Mouse (Mus musculus) erythroblast, embryonic 14.5 days (primary cell): Measurements from ENCODE around the gene Mon2. TPM values are rescaled to one million over a fixed set of nuclear protein-coding genes. Genes with fewer than 3 reads are reported as not detected.

Experiments used
- H3K27me3 ChIP-seq: 2 replicates; pipeline ENCODE4 v1.6.1; 2012; ENCODE audit warnings: inconsistent platforms; ENCODE audit not compliant: control insufficient read depth
- H3K36me3 ChIP-seq: 2 replicates; pipeline ENCODE4 v1.6.1; 2012; ENCODE audit warnings: mild to moderate bottlenecking, inconsistent platforms; ENCODE audit not compliant: control insufficient read depth
- H3K4me1 ChIP-seq: 2 replicates; pipeline ENCODE4 v1.6.1; 2012; ENCODE audit warnings: inconsistent platforms; ENCODE audit not compliant: control insufficient read depth
- H3K4me3 ChIP-seq: replicated peaks from 2 replicates; pipeline ENCODE3; 2012; ENCODE audit warnings: moderate library complexity, mild to moderate bottlenecking, inconsistent platforms
- H3K9me3 ChIP-seq: 2 replicates; pipeline ENCODE4 v1.6.1; 2012; ENCODE audit warnings: low read length, inconsistent platforms, mixed read lengths; ENCODE audit not compliant: control insufficient read depth
- GATA1 ChIP-seq: IDR thresholded peaks from 2 replicates; pipeline ENCODE4 v1.6.1; 2012; ENCODE audit warnings: low read length, inconsistent platforms, mixed read lengths
- TAL1 ChIP-seq: IDR thresholded peaks from 3 replicates; pipeline ENCODE4 v1.6.1; 2012; ENCODE audit warnings: low read length, inconsistent platforms, mixed read lengths
- polyA plus RNA-seq: library from polyadenylated mRNA; stranded (reverse); fragments of >175 nt; gene quantifications from 2 replicates; pipeline ENCODE4 v1.2.3, GENCODE M21; 2012

Mon2 gene
- polyA plus RNA-seq, 1 experiment: 0.45 TPM

DNA sequence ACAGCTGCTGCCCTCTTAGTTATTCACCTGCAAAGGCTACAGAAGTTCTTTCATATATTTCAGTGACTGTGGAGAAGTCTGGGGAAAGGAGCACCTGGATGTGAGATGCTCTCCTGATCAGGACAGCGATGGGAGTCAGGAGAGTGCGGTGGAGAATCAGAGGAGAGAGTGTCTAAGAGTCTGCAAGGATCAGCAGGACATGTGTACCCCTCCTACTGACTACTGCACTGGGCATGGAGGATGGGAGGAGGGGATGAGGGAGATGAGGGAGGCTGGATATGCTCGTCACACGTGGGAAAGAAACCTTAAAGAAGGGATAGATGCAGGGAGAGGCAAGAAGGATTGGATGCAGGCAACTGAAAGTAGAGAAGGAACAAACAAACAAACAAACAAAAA, 112.1 kb downstream of the Mon2 start:
- Histone ChIP-seq H3K9me3 (0 out of 2 replicates have a peak, but pooled peaks cover 2% of the 10 kb centered on the region), H3K4me3 (no peak overlapping the region), H3K4me1 (no peaks in the 10 kb centered on the region), H3K36me3 (no peaks in the 10 kb centered on the region), H3K27me3 (peaks cover 23% of the 10 kb centered on the region)
- TF ChIP-seq GATA1 (no peak), TAL1 (no peak)

DNA sequence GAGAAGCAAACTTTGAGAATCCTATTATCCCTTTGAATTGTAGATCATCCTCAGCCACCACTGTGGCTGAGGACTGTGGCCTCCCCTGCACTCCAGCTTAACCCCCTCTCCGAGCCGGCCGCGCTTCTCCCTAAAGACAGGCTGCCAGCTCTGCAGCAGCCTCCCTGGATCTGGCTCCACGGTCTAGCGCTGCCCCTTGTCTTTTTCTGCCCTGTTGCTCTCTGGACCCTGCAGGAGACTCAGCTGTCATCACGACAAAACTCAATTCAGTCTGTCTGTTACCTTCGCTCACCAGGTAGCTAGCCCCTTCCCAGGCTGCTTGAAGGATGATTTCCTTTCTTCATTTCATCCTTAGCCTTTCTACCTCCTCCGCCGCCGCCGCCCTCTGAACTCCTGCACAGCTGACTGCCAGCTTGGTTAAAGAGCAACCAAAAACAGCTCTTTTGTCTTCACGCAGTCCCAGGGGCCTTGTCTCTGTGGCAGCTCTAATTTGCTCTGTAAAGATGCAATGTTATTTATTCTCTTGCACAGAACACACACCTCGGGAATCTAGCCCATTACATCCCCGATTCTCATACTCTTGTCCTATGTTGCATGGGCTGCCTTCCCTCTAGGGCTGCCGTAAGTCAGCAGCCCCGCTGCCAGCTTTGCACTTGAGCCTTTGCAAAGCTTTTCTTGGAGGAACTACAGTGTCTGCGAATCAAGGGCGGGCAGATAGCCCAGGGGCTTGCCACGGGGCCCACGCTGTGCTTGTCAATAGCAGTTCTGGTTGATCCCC, 112.7 kb downstream of the Mon2 start:
- Histone ChIP-seq H3K36me3 (no peaks in the 10 kb centered on the region), H3K4me3 (no peak overlapping the region), H3K27me3 (peaks cover 23% of the 10 kb centered on the region), H3K4me1 (no peaks in the 10 kb centered on the region), H3K9me3 (0 out of 2 replicates have a peak, but pooled peaks cover 2% of the 10 kb centered on the region)
- TF ChIP-seq GATA1: no peak
- TF ChIP-seq TAL1: no peak

DNA sequence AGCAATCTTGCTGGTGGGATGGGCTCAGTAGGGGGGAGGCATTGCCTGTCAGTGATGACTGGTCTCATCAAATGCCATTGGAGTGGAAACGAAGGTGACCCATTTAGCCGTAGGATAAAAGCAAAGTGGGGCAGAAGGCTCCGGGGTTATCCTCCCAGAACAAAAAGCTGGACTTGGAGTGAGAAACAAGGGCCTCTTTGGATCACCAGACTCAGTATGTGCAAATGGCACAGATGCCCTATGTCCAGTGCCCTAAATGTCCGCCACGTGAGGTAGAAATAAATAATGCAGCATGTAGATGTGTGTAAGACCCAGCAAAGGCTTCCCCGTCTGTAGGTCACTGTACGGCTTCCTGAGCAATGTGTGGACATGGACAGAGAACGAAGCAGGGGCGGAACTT, 113.7 kb downstream of the Mon2 start:
- no peaks in the 10 kb centered on the region for H3K36me3 ChIP-seq
- H3K4me3 ChIP-seq: no peak overlapping the region
- no peaks in the 10 kb centered on the region for H3K9me3 ChIP-seq
- no peak for TF ChIP-seq GATA1
- no peak for TF ChIP-seq TAL1
- no peaks in the 10 kb centered on the region for H3K4me1 ChIP-seq
- peaks cover 23% of the 10 kb centered on the region for H3K27me3 ChIP-seq

GRCm38 (mm10) chr10:122961494-122961893, 114.8 kb downstream of the Mon2 start:
- no peaks in the 10 kb centered on the region for H3K36me3 ChIP-seq
- no peak overlapping the region for H3K4me3 ChIP-seq
- no peaks in the 10 kb centered on the region for H3K4me1 ChIP-seq
- no peaks in the 10 kb centered on the region for H3K9me3 ChIP-seq
- peaks cover 23% of the 10 kb centered on the region for H3K27me3 ChIP-seq
- no peak for TF ChIP-seq TAL1
- TF ChIP-seq GATA1: no peak

DNA sequence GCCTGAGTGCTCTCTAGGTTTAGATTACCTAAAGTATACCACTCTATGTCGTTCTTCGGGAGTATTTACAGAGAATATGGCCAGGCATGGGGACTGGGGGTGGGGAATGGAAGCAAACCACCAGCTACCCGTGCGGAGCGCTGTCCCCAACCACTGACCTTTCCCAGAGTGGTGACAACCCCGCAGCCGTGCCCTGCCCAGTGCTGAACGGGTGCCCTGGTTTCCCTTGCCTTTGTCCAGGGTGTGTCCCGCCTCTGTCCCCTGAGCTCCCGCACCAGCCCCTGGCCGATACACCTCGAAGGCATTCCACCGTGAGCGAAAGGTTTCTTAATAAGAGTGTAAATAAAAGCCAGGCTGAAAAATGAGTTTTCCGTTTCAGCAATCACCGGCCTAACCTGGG, 115.6 kb downstream of the Mon2 start:
- H3K27me3 ChIP-seq: peaks cover 23% of the 10 kb centered on the region
- no peak overlapping the region for H3K4me3 ChIP-seq
- no peaks in the 10 kb centered on the region for H3K36me3 ChIP-seq
- TF ChIP-seq GATA1 (no peak), TAL1 (no peak)
- no peaks in the 10 kb centered on the region for H3K9me3 ChIP-seq
- no peaks in the 10 kb centered on the region for H3K4me1 ChIP-seq

GRCm38 (mm10) chr10:122960216-122960615, 116.1 kb downstream of the Mon2 start:
- no peaks in the 10 kb centered on the region for H3K36me3 ChIP-seq
- no peaks in the 10 kb centered on the region for H3K4me1 ChIP-seq
- H3K27me3 ChIP-seq: peaks cover 23% of the 10 kb centered on the region
- H3K9me3 ChIP-seq: no peaks in the 10 kb centered on the region
- no peak overlapping the region for H3K4me3 ChIP-seq
- TF ChIP-seq GATA1 (no peak), TAL1 (no peak)

GRCm38 (mm10) chr10:122958699-122959098, 117.6 kb downstream of the Mon2 start:
- no peaks in the 10 kb centered on the region for H3K36me3 ChIP-seq
- no peak overlapping the region for H3K4me3 ChIP-seq
- H3K9me3 ChIP-seq: no peaks in the 10 kb centered on the region
- no peaks in the 10 kb centered on the region for H3K4me1 ChIP-seq
- peaks cover 14% of the 10 kb centered on the region for H3K27me3 ChIP-seq
- TF ChIP-seq TAL1 (no peak), GATA1 (no peak)

GRCm38 (mm10) chr10:122957918-122958317, 118.4 kb downstream of the Mon2 start:
- TF ChIP-seq TAL1: no peak
- TF ChIP-seq GATA1: no peak
- Histone ChIP-seq H3K27me3 (peaks cover 8% of the 10 kb centered on the region), H3K4me3 (no peak overlapping the region), H3K36me3 (no peaks in the 10 kb centered on the region), H3K4me1 (no peaks in the 10 kb centered on the region), H3K9me3 (no peaks in the 10 kb centered on the region)

GRCm38 (mm10) chr10:122953576-122953975, 122.7 kb downstream of the Mon2 start:
- H3K4me1 ChIP-seq: no peaks in the 10 kb centered on the region
- no peak overlapping the region for H3K4me3 ChIP-seq
- no peaks in the 10 kb centered on the region for H3K27me3 ChIP-seq
- no peak for TF ChIP-seq TAL1
- TF ChIP-seq GATA1: no peak
- H3K36me3 ChIP-seq: no peaks in the 10 kb centered on the region
- no peaks in the 10 kb centered on the region for H3K9me3 ChIP-seq

- Histone ChIP-seq H3K4me1 (no peaks in the 10 kb centered on the region), H3K36me3 (no peaks in the 10 kb centered on the region), H3K4me3 (no peak overlapping the region), H3K9me3 (no peaks in the 10 kb centered on the region), H3K27me3 (no peaks in the 10 kb centered on the region)
- TF ChIP-seq TAL1: no peak
- no peak for TF ChIP-seq GATA1
These were observed 125.3 kb downstream of the Mon2 start for GRCm38 (mm10) chr10:122950966-122951365.
